Mouse (Mus musculus) liver, adult (tissue): ENCODE results near the gene Klhl10.

ENCODE experiments used
- GATA4 ChIP-seq: IDR thresholded peaks from 2 replicates; pipeline ENCODE4 v1.6.1; 2014; ENCODE audit warnings: mild to moderate bottlenecking, low read length; ENCODE audit not compliant: insufficient replicate concordance

Klhl10 gene

GRCm38 (mm10) chr11:100472935-100473295, 31.2 kb downstream of the Klhl10 start:
- no peak for TF ChIP-seq GATA4

- no peak for TF ChIP-seq GATA4
These were observed 34.6 kb downstream of the Klhl10 start for GRCm38 (mm10) chr11:100476281-100476680.

GRCm38 (mm10) chr11:100479152-100479551, 37.4 kb downstream of the Klhl10 start:
- no peak for TF ChIP-seq GATA4

- no peak for TF ChIP-seq GATA4
These were observed 42.7 kb downstream of the Klhl10 start for GRCm38 (mm10) chr11:100484461-100484860.

GRCm38 (mm10) chr11:100485801-100486538, 44.3 kb downstream of the Klhl10 start:
- no peak for TF ChIP-seq GATA4

- no peak for TF ChIP-seq GATA4
These were observed 49.2 kb downstream of the Klhl10 start for GRCm38 (mm10) chr11:100490951-100491350.

GRCm38 (mm10) chr11:100493771-100494170, 52.1 kb downstream of the Klhl10 start:
- TF ChIP-seq GATA4 = no peak

- no peak for TF ChIP-seq GATA4
These were observed 58.5 kb downstream of the Klhl10 start for GRCm38 (mm10) chr11:100500241-100500640.

- no peak for TF ChIP-seq GATA4
These were observed 58.9 kb downstream of the Klhl10 start for GRCm38 (mm10) chr11:100500651-100501050.

GRCm38 (mm10) chr11:100501321-100501720, 59.6 kb downstream of the Klhl10 start:
- TF ChIP-seq GATA4 = no peak

- TF ChIP-seq GATA4 = no peak
These were observed 63.4 kb downstream of the Klhl10 start for GRCm38 (mm10) chr11:100504990-100505660.

- no peak for TF ChIP-seq GATA4
These were observed 64.3 kb downstream of the Klhl10 start for GRCm38 (mm10) chr11:100505997-100506396.
